Mouse (Mus musculus) induced T-regulatory cell, adult 2 months (primary cell): ENCODE results near the gene Ugt1a6b.

ENCODE experiments used
- DNase-seq: peaks from one replicate; pipeline ENCODE4 v3.0.0-alpha.2; 2012; ENCODE audit warnings: low read depth

Ugt1a6b gene

DNA sequence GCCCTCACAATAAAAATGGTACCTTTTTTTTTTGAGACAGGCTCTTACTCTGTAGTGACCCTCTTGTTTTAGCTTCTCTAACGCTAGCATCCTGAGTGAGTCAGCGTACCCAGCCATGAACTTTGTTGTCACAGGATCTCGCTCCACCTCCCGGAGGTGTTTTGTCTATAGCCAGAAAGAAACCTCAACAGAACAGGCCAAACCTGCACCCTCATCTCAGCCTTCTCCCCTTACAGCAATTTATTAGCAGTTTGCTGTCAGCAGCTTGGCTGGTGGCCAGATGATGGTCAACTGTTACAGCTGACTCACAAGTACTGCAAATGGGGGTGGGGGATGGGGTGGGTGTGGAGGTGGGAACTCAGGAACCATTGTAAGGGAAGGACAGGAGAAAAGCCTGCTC, 159.2 kb downstream of the Ugt1a6b start:
- DNase-seq, result peak; percentile 38

DNA sequence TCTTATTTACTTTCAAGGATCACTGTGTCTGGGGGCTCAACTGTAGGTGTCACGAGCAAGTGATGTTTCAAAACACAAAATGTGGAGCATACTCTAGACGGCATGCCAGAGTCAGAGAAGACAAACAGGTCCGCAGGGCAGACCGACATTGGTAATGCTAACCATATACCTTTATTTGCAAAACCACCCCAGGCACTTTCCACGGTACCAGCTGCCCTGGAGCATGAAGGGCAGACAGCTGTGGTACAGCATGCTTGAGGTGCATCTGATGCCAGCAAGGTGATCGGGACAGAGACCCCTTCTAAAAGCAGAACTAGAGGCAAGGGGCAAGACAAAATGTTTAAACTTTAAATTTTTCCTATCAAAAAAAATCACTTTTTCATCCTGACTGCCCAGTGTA, 159.9 kb downstream of the Ugt1a6b start:
- no peak for DNase-seq

DNA sequence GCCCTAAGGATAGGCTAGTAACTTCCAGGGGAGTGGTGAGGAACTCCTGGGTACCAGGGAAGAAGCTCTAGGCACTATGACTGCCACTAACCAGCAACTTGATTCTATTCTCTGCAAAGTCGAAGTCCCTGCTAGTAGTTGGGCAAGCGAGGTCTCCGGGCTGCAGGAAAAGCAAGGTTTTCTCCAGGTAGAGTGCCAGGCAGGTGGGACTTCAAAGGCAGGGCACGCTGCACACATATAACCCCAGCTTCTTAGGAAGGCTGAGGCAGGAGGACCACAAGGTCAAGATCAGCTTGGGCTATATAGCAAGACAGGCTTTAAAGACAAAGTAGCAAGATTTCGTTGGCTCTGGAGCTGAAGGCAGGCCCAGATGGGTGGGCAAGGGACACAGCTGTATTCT, 160.7 kb downstream of the Ugt1a6b start:
- DNase-seq, result no peak

DNA sequence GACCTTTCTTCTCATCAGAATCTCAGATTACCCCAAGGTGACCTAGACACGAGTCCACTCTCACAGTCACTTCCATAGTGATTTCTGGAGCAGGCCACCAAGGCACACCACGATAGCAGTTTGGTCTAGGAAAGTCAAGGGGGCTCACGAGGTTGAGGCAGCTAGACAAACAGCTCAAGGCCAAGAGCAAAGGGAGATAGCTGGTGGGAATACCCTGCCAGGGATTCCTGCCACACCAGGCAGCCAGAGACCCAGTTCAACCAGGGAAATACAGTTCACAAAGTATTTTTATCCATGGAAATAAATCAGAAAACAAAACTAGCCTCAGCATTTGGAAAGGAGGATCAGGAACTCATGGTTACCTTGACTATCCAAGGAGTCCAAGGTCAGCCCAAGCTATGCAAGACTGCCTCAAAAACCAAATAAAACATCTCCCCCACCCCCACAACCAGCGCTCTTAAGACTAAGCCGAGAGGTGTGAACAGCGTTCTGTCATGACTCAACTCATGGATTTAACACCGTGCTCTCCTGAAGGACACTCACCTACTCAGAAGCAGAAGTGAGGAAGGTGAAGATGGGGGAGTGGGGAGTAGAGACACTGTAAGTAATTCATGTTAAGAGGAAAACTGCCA, 161.3 kb downstream of the Ugt1a6b start:
- DNase-seq, result peak; percentile 29

DNA sequence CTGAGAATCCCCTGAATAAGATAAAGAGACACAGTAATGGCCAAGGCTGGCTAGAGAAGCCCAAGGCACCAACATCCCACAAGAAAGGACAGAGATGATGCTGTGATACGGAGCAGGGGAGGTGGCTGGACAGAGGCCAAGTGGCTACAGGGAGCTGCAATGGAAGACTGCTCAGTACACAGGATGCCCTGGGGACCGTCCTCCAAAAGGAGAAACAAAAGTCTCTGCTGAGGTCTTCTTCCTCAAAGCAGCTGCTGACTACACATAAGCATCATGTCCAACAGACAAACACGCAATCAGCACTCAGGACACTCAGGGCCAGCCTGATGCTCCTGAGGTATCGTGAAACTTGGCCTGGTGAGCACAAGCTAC, 161.8 kb downstream of the Ugt1a6b start:
- no peak for DNase-seq

DNA sequence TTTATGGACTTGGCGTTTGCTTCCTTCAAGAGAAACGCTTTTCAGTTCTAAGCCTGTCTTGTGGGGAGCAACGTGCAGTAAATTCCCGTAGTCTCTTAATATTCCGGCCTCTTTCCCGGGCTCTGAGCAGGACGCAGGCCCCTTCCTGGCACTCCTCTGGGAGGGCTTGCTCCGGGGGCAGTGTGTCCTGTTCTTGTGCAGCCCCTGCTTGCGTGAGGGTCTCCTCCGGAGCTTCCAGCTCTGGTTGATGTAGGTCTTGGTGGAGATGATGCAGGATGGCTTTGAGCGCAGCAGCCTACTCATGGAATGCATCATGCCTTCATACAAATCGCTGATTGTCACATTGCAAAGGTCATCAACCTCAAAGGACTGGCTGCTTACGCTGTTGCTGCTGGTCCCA, 163.1 kb downstream of the Ugt1a6b start:
- DNase-seq, result no peak

DNA sequence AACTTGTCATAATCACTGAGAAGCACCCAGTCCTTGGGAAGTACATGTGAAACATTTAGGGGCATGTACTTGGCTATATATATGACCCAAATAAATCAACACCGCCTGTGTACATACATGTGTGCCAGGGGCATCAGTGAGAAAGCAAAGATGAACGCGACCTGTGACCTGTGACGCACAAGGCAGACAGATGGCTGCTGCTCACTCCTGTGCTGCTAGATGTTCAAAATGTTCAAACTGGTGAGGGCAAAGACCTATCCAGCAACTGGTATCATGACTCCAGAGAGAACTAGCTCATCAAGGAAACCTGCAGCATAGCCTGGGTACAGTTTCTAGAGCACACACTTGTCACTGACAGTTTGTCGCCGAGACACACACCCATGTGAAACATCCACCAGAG, 164.4 kb downstream of the Ugt1a6b start:
- no peak for DNase-seq

DNA sequence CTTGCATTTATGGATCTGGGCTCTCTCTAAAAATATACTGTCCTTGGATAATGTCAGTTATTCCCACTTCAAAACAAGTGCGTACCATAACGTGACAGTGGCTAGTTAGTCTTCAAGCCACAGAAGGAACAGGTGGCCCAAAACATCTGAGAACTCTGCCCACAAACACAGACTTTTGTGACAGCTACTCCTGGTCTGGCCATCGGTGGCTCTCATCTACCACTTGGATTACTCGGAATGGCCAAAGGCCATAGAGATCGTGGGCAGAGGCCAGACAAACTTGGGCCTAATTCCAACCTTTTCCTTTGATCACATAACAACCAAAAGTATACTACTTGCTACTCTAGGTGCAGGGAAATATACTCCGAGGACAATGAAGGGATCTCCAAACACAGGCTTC, 165.0 kb downstream of the Ugt1a6b start:
- DNase-seq, result no peak
